Mouse (Mus musculus): Measurements from ENCODE around the gene Tubgcp2.

DNA sequence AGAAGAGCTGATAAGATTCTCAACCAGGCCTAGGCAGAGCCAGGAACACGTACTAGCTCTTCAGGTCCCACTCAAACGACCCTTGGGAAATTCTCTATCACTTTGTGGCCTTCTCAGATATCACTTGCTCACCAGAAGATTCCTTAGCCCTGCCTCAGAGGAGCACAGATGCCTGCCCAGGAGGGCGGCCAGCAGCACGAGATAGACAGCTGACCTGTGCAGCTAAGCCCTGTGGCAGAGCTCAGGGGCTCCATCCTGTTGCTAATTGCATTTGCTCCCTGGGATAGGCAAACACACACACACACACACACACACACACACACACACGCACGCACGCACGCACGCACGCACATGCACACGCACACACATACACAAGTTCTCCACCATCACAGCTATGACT lies 54.4 kb downstream of the Tubgcp2 start:
- TF ChIP-seq CTCF (IDR thresholded peaks at IDR 0.05; ENCODE audit: low read depth), result no peak
- TF ChIP-seq EP300 (IDR thresholded peaks at IDR 0.05; ENCODE audit: low read depth), result no peak

Data from liver, postnatal 0 days (tissue).